Mouse (Mus musculus) heart, adult 2 months (tissue): ENCODE results near the gene Vmn1r219. TPM values are rescaled to one million over a fixed set of nuclear protein-coding genes. Genes with fewer than 3 reads are reported as not detected.
"Not testable (repeated sequence)": the region's sequence is repeated elsewhere in the genome, so short reads cannot be mapped to it uniquely, and the experiment has no call there.

Experiments
- DNase-seq, 2 experiments: peaks; one replicate each; pipeline ENCODE4 v3.0.0; 2021
- H3K27ac ChIP-seq: fragments of 200-600 bp; 2 replicates; pipeline ENCODE4 v1.8.1; 2022
- H3K27me3 ChIP-seq: fragments of 200-500 bp; 2 replicates; pipeline ENCODE4 v1.6.1; 2012; ENCODE audit warnings: mild to moderate bottlenecking, low read length, inconsistent platforms, mixed read lengths; ENCODE audit not compliant: control insufficient read depth, insufficient read depth
- H3K36me3 ChIP-seq: fragments of 200-500 bp; 2 replicates; pipeline ENCODE4 v1.6.1; 2012; ENCODE audit warnings: low read length, inconsistent platforms; ENCODE audit not compliant: control insufficient read depth, insufficient read depth
- H3K4me1 ChIP-seq: fragments of 200-500 bp; 2 replicates; pipeline ENCODE4 v1.6.1; 2011; ENCODE audit warnings: low read length; ENCODE audit not compliant: control insufficient read depth, insufficient read depth
- H3K4me3 ChIP-seq: fragments of 200-600 bp; 2 replicates; pipeline ENCODE4 v1.8.1; 2022
- H3K79me2 ChIP-seq: fragments of 200-500 bp; replicated peaks from 2 replicates; pipeline ENCODE4 v1.6.1; 2012; ENCODE audit warnings: mild to moderate bottlenecking, inconsistent platforms, low read length, moderate library complexity, mixed read lengths; ENCODE audit not compliant: control insufficient read depth, insufficient read depth
- H3K9ac ChIP-seq: fragments of 200-500 bp; 2 replicates; pipeline ENCODE4 v1.6.1; 2012; ENCODE audit warnings: low read depth, mild to moderate bottlenecking, control low read depth, inconsistent platforms, low read length, mixed read lengths
- CTCF ChIP-seq: fragments of 200-600 bp; IDR thresholded peaks from 2 replicates; pipeline ENCODE4 v1.8.1; 2022; ENCODE audit warnings: antibody characterized with exemption, mild to moderate bottlenecking, moderate library complexity
- EP300 ChIP-seq: fragments of 200-500 bp; IDR thresholded peaks from 2 replicates; pipeline ENCODE4 v1.6.1; 2011; ENCODE audit warnings: low read depth, low read length, control low read depth; ENCODE audit not compliant: insufficient read depth
- POLR2A ChIP-seq: fragments of 200-500 bp; IDR thresholded peaks from 2 replicates; pipeline ENCODE4 v1.6.1; 2011; ENCODE audit warnings: mild to moderate bottlenecking, low read depth, low read length, control low read depth; ENCODE audit not compliant: insufficient read depth
- WGBS: fragments of 180-500 bp; shearing (Covaris S2); methylation state at CpG from one replicate; pipeline ENCODE4 v1.1.7; 2018; 5-methylcytosine and 5-hydroxymethylcytosine counted together
- intact Hi-C: fragments of 180-260 bp; cut with DNase I; formaldehyde crosslinking; loops from one replicate; pipeline ENCODE4 v1.15.1; 2025
- long read RNA-seq: library from polyadenylated mRNA; stranded (forward); transcript quantifications from one replicate; pipeline ENCODE4 v2.0.0, GENCODE M21; 2021
- polyA plus RNA-seq: library from polyadenylated mRNA; depleted of rRNA; stranded (reverse); fragments of >200 nt; gene quantifications from 2 replicates; pipeline ENCODE4 v1.2.3, GENCODE M21; 2012; rRNA removed
- total RNA-seq, 2 experiments: library from RNA; stranded (reverse); gene quantifications; 2 replicates each; pipeline ENCODE4 v1.2.3; 2021

The Vmn1r219 gene
- not detected for total RNA-seq
- not detected in 2 replicates for polyA plus RNA-seq
- long read RNA-seq, result 0 reads

GRCm38 (mm10) chr13:23159012-23159411, at the start of gene Vmn1r219:
Gene Vmn1r219, plus strand, starts transcription at chr13:23159312.
- Histone ChIP-seq H3K4me3 (no peak within 1 kb of the TSS), H3K79me2 (no peaks in the 10 kb centered on the region), H3K9ac (no peak within 1 kb of the TSS), H3K27ac (no peak within 1 kb of the TSS), H3K4me1 (no peaks in the 10 kb centered on the region), H3K27me3 (no peaks in the 10 kb centered on the region), H3K36me3 (no peaks in the 10 kb centered on the region)
- 42% methylated on average over 4 of the region's 4 CpGs for WGBS
- intact Hi-C loops, result no loop called here
- no peak for TF ChIP-seq CTCF
- no peak for TF ChIP-seq EP300
- TF ChIP-seq POLR2A, result no peak
- no peak for DNase-seq

DNA sequence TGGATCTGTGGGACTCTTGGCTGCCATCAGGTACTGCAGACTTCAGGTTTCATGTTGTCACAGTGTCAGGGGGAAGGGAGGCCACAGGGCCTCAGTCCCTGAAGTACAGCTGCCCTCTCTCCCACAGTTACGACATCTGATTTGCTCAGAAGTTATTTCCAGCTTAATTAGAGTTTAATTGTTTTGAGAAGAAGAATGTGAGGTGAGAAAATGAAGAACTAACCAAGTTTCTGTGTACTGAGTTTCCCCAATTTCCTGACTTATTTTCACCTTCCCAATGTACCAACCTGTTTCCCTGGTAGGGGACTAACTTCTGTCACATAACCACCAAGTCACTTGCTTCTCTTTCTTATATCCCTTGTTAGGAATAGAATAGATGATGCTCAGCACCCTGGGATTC, 41.0 kb upstream of the Vmn1r219 start, which contains the start of gene Vmn1r217:
Gene Vmn1r217, minus strand, starts transcription at position 101 of the 400 bp plus-strand sequence.
- H3K79me2 ChIP-seq, H3K27ac ChIP-seq, intact Hi-C loops, H3K4me1 ChIP-seq, H3K36me3 ChIP-seq, H3K9ac ChIP-seq, H3K27me3 ChIP-seq, H3K4me3 ChIP-seq, DNase-seq: not testable (repeated sequence)
- 71% methylated on average over 1 of the region's 1 CpGs for WGBS

GRCm38 (mm10) chr13:23120611-23121010, 38.5 kb upstream of the Vmn1r219 start:
- Histone ChIP-seq H3K27me3 (no peaks in the 10 kb centered on the region), H3K9ac (no peak overlapping the region), H3K27ac (no peak overlapping the region), H3K4me3 (no peak overlapping the region), H3K79me2 (no peaks in the 10 kb centered on the region), H3K36me3 (no peaks in the 10 kb centered on the region), H3K4me1 (no peaks in the 10 kb centered on the region)
- TF ChIP-seq CTCF (no peak), EP300 (no peak), POLR2A (no peak)
- DNase-seq, result no peak
- 80% methylated on average over 2 of the region's 2 CpGs for WGBS
- intact Hi-C loops, result no loop called here

DNA sequence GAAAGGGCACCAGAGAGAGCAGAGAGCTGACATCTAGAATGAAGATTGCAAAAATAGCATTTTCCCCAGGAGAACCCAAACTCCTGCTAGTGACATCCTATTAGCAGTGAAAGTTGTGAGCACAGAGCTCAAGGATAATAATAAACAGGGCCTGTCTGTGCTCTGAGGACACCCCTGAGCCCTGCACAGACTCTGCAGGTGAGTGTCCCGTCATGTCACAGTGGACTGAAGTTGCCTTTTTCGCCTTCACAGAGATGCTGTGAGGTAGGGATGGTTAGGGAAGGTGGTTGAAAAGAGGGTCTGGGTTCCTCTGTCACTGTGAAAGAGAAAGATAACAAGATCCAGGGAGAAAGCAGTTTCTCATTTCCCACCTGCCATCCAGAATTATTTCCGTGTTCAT, 26.0 kb upstream of the Vmn1r219 start, which contains the start of gene Vmn1r218:
Gene Vmn1r218, plus strand, starts transcription at position 57 of the 400 bp plus-strand sequence.
- intact Hi-C loops, result no loop called here
- no peak for DNase-seq
- WGBS, result 68% methylated on average over 3 of the region's 3 CpGs

GRCm38 (mm10) chr13:23133501-23133900, 25.6 kb upstream of the Vmn1r219 start:
- 67% methylated on average over 1 of the region's 1 CpGs for WGBS
- Histone ChIP-seq H3K4me3 (no peak overlapping the region), H3K27ac (no peak overlapping the region), H3K9ac (no peak overlapping the region), H3K4me1 (no peaks in the 10 kb centered on the region), H3K36me3 (no peaks in the 10 kb centered on the region), H3K27me3 (no peaks in the 10 kb centered on the region), H3K79me2 (no peaks in the 10 kb centered on the region)
- intact Hi-C loops, result no loop called here
- TF ChIP-seq POLR2A (no peak), EP300 (no peak), CTCF (no peak)
- no peak for DNase-seq

More for the DNA sequence above, 26.0 kb upstream of the Vmn1r219 start, which contains the start of gene Vmn1r218:
- Histone ChIP-seq H3K9ac (no peak within 1 kb of the TSS), H3K79me2 (no peaks in the 10 kb centered on the region), H3K27ac (no peak within 1 kb of the TSS), H3K36me3 (no peaks in the 10 kb centered on the region), H3K4me3 (no peak within 1 kb of the TSS), H3K4me1 (no peaks in the 10 kb centered on the region), H3K27me3 (no peaks in the 10 kb centered on the region)
- no peak for TF ChIP-seq POLR2A
- TF ChIP-seq CTCF, result no peak
- no peak for TF ChIP-seq EP300

- no peak overlapping the region for H3K27ac ChIP-seq
- no peak overlapping the region for H3K4me3 ChIP-seq
- H3K36me3 ChIP-seq, result no peaks in the 10 kb centered on the region
- WGBS, result 75% methylated on average over 2 of the region's 2 CpGs
- no peaks in the 10 kb centered on the region for H3K79me2 ChIP-seq
- no peak for DNase-seq
- no peak for TF ChIP-seq CTCF
- no peak for TF ChIP-seq EP300
- no peak for TF ChIP-seq POLR2A
- intact Hi-C loops, result no loop called here
- no peaks in the 10 kb centered on the region for H3K27me3 ChIP-seq
- H3K4me1 ChIP-seq, result no peaks in the 10 kb centered on the region
- no peak overlapping the region for H3K9ac ChIP-seq
These were observed 20.2 kb upstream of the Vmn1r219 start for GRCm38 (mm10) chr13:23138880-23139279.
